Mouse (Mus musculus) cerebellum, adult 11-12 months (tissue): ENCODE results near the gene Cox7a2.

Experiments used
- DNase-seq: peaks from one replicate; pipeline ENCODE4 v3.0.0; 2022

Gene Cox7a2

DNA sequence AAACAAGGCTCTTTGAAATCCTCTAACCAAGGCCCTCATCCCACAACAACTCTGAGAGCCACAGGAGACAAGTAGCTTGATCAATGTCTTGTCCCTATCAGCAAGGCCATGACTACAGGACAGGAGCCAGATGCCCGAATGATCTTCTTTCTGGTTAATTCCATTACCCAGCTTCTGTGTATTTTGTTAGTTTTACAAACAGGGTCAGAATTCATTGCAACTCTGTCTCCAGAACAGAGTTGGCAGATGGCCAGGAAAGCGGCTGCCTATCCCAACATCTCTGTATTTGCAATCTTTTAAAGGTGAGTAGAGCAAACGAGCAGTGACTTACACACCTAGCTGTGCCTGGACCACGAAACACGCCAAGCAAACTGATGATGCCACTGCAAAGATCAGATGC, 29.4 kb downstream of the Cox7a2 start:
- DNase-seq: no peak

- no peak for DNase-seq
Measured at GRCm38 (mm10) chr9:79723090-79723489, 36.6 kb downstream of the Cox7a2 start.

GRCm38 (mm10) chr9:79721056-79721455, 38.6 kb downstream of the Cox7a2 start:
- DNase-seq: peak; percentile 16

DNA sequence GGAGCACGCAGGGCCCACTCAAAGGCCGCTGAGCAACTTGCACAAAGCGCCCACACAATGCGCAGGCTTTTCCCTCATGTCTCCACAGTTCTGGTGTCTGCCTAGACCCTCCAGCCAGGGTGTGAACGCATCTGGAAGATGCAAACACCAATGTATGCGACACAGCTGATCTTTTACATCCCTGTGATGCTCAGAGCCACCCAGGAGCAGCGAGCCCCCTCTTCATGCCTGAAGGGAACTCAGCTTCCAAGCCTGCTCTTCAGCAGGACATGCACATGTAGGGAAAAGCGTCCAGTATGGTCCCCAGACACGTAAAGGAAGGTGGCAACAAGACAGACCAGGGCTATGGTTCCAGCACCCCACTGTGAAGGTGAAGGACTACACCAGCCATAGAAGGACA, 39.5 kb downstream of the Cox7a2 start:
- DNase-seq: no peak

GRCm38 (mm10) chr9:79719451-79719850, 40.2 kb downstream of the Cox7a2 start:
- peak; percentile 9 for DNase-seq

DNA sequence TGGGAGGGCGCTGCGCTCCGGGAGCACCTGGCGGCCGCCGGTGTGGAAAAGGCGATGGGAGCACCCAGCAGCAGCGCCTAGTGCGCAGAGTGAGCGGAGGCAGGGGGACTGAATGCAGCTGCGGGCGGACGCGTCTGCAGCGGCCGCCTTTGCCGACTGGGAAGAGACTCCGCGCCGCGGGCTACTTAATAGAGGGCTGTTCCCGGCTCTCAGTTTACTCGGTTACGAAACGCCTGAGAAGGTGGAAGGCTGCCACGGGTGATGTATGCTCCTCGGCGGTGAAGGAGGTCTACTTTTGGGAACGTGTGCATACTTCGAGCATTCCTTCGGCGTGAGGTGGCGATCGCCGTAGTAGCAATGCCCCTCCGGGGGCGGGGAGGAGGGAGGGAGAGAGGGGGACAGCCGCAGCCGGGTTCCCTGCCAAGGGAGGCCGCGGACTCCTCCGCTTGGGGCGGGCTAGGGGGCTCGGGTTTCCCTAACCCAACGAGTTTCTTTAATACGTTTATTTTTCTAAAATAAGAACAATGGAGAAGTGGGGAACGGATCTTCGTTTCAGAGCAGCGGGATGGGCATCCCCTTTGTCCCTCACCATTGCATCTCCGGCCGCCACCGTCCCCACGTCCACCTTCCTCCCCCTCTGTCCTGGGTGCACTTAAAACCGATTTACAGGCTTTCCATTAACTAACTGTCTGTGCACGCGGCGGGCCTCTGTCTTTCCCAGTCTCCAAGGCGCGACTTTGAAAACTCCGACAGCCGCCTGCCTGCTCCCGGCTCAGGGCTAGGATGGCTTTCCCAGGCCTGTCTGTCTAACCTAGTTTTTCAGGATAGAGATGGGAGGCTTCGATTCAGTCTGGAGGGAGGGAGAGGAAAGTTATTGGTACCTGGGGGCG, 41.0 kb downstream of the Cox7a2 start, which contains the start of gene Col12a1:
Col12a1 (minus strand) TSS at position 351 of the 890 bp plus-strand sequence.
- peak; percentile 13 for DNase-seq

DNA sequence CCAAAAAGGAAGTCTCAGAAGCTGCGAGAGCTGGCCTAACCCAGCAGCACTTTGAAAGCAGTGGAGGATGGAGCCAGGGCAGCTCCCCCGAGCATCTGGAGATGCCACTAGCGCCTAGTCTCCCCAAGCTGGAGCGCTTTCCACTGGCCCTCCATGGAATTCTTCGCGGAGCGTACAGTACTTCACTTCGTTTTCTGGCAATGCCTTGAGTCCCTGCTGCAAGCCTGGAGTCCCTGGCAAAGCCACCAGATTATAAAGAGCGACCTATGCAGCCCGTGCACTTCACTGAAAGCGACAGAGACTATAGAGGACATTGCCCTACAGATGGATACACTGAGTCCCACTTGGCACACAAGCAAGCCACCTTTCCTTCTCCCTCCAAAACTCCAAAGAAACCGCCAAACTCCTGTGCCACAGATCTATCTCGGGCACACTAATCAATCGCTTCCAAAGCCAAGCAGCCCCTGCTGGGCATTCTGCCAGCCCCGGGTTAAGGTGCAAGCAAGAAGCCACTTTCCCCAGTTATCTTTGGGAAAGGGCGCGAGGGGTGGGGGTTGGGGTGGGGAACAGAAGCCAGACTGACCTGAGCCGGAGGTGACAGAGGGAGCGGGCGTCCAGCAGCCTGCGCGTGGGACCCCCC, 41.7 kb downstream of the Cox7a2 start:
- DNase-seq: no peak

GRCm38 (mm10) chr9:79716909-79717835, 42.5 kb downstream of the Cox7a2 start:
- peak; percentile 31 for DNase-seq

DNA sequence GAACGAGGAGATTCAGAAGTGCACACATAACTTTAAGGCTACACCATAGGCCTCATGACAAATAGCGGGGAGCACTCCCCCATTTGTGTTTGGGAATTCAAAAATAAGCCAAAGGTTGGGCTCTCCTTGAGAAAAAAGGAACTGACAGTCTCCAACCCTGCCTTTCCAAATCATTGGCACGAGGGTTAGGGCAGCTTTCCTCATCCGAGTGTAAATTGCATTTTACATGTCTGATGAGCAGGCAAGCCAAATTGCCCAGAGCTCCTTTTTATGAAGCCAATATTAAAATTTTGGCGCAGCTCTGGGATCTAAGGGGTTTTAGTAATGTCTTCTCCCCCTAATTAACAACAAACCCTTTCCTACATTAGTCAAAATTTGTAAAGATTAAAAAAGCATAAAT, 43.2 kb downstream of the Cox7a2 start:
- no peak for DNase-seq

DNA sequence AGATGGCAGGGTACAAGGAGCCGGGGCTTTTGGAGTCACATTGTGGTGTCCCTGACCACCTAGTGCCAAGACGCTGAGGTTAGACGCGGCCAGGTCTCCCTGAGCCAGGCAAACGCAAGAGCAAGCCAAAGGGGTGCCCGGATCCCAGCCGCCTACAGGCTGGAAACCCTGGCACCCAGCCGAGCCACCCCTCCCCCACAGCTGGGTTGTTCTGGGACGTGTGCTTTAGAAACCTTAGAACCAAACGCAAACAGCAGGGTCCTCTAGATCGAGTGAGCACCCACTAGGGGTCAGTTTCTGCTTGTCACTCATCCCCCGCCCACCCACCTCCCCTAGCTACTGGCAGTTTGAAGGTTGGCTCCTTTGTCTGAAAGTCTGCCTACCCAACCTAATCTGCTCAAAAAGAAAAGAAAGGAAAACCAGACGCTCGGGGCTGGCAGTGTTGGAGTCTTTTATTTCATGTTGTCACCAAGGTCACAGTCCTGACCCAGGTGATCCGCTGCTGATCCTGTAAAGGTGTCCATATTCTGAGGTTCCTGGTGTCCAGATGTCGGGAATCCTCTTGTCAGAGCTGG, 45.1 kb downstream of the Cox7a2 start:
- DNase-seq: peak; percentile 14
